Mouse (Mus musculus): ENCODE data around the gene Rreb1.
A peak's percentile ranks its signal among the peaks of the same experiment; 100 is the strongest.

DNA sequence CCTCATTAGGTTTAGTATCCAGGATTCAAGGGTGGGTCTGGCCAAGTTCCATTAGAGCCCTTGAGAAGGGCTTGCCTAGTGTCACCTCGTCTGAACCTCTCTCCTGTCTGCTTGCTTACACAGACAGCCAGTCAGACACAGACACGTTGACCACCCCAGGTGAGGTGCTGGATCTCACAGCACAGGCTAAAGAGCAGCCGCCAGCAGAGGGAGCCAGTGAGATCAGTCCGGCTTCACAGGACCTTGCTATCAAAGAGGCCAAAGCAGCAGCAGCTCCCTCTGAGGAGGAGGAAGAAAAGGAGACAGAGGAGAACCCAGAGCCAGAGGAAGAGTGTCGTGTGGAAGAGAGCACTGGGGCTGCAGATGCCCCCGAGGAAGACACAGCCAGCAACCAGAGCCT is 168.5 kb downstream of the Rreb1 start:
- no peak for TF ChIP-seq EP300 (IDR thresholded peaks at IDR 0.05; ENCODE audit: low read depth)
- TF ChIP-seq CTCF (IDR thresholded peaks at IDR 0.05; ENCODE audit: low read depth) = peak; percentile 87

All from heart, postnatal 0 days (tissue).